ENCODE assay signal across 8 mouse cellular contexts in genomic region chr17:67071231-67072009, GRCm38 (mm10).
A peak's percentile ranks its signal among the peaks of the same experiment; 100 is the strongest.
DNase-seq lines count a peak whose midpoint lies in the region.

No protein-coding gene starts in this region.

- peak; percentile 51 for DNase-seq in gastrocnemius, adult 18-20 months (ENCODE audit: low spot score)
- no peak for DNase-seq in gastrocnemius, postnatal 25 days
- DNase-seq in right cerebral cortex, adult 18-20 months = peak; percentile 32
- no peak for DNase-seq in right cerebral cortex, adult 2 months (ENCODE audit: low spot score in 2 of 2)
- peak; percentile 69 for DNase-seq in heart, postnatal 4 days
- peak; percentile 21 for DNase-seq in skeletal muscle tissue, adult 2 months (ENCODE audit: low read depth, low spot score)
- no peak for DNase-seq in natural killer cell, adult 2 months (ENCODE audit: low spot score in 2 of 2)
- no peak for DNase-seq in frontal cortex, postnatal 25 days (ENCODE audit: low spot score in 2 of 2)

Comparison
In these comparisons a context has a peak if more than half of its experiments do, and no peak if none do; other contexts are left out.
1. DNase-seq: peak in gastrocnemius, adult 18-20 months (single experiment), right cerebral cortex, adult 18-20 months (single experiment), heart, postnatal 4 days (single experiment) and skeletal muscle tissue, adult 2 months (single experiment); none in gastrocnemius, postnatal 25 days (single experiment), right cerebral cortex, adult 2 months (0 of 2), natural killer cell, adult 2 months (0 of 2) and frontal cortex, postnatal 25 days (0 of 2).